Mouse (Mus musculus) left cerebral cortex, adult 9 months (tissue): ENCODE data around the gene Glcci1.

Experiments used
- DNase-seq, 2 experiments: peaks; one replicate each; pipeline ENCODE4 v3.0.0; 2022; ENCODE audit warnings: low spot score in 2 of 2

The Glcci1 gene

DNA sequence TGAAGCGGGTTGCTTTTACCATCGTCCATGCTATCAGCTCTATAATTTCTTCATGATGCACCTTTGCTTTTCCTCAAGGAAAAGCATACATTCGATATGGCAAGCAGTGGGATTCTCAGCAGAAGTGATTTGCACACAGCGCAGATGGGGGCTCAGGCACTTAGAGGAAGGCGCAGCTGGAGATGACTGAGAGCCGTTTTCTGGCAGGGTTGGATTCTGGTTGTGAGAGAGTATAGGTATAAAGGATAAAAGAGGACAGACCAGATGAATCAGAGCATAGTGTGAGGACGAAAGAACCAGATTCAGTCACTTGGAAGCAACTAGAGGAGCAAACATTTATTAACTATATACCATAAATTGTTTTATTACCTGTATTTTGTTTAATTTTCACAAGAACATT lies 36.4 kb downstream of the Glcci1 start:
- no peak for DNase-seq

DNA sequence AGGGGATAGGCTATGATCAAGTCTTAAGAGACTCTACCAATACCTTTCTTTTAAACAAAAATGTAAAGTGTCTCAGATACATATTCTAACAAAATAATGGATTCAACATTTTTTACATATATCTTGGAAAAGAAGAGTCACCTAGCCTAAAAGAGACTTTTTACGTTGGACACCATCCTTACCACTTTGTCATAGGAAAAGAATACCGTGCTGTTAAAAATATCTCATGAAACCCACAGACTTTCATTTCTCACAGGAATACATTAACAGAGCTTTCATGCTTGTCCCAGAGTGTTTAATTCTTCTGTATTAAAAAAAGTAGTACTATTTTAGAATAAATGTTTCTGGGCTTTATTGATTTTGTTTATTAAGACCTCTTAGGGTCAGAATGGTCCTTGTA lies 41.8 kb downstream of the Glcci1 start:
- DNase-seq = no peak

DNA sequence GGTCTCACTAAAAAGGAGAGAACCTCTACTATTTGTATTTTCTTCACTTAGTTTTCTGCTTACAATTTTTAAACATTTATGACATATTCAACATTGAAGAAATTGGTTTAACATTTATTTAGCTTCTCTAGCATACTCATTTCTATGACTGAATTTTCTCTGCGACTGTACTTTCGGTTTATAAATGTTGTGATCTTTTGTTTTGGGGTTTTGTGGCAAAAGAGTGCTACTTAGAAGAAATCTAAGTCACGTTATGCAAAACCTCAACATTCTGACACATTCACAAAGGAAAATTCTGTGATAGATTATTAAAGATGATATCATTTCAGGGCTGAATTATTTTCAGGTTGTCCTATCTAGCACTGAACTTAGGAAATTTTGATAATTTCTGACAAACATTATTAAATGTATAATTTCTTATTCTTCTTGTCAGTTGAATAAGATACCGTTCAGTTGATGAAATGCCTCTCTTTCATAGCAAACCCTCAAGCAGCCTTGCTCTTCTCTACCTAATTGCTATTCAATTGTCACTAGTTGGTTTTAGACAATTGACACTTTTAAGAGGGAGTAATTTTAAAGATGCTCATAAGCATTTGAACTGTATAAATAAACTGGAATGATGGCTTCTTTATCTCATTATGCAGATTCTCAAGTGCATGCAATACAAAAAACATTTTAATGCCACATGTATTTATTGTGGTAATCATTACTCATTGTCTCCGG lies 47.6 kb downstream of the Glcci1 start:
- DNase-seq = no peak

DNA sequence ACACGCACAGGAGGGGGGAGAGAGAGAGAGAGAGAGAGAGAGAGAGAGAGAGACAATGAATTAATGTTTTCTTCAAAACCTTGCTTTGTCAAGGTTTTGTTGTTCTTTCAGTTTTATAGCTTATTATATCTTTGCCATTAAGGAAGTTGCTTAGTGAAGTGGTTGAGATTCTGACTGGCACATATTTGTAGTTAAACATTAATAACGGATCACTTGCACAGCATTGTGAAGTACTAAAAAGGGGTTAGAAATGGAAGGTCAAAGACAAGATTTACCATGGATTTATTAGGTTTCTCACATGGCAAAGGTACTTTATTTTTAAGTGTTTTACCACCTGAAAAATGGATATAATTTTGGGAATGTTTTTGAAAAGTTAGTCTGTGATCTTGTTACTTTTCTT lies 51.3 kb downstream of the Glcci1 start:
- no peak for DNase-seq

DNA sequence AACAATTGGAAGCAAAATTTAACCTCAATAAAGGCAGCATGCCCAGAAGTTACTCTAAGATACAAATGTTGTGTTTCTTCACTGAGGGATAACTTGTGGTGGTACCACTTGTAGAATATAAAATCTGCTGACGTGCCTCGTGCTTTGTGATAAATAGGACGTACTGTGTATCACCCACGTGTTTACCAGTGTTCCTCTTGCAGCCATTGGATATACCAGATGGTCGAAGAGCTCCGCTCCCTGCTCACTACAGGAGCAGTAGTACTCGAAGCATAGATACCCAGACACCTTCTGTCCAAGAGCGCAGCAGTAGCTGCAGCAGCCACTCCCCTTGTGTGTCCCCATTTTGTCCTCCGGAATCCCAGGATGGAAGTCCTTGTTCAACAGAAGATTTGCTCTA lies 73.0 kb downstream of the Glcci1 start:
- no peak for DNase-seq

DNA sequence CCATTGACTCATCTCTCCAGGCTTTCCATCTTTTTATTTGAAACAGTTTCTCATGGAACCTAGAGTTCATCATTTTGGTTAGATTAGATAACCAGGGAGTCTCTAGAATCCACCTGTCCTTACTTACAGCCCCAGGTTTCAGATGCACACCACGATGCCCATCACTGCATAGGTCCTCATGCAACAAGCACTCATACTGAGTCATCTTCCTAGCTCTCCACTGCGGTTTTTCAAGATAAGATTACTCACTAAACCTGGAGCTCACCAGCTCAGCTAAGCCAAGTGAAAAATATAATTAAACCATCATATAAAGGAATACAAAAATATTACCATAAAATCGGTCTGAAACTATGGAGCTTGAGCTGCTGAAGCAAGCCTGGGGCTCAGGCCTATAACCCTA lies 74.5 kb downstream of the Glcci1 start:
- no peak for DNase-seq

DNA sequence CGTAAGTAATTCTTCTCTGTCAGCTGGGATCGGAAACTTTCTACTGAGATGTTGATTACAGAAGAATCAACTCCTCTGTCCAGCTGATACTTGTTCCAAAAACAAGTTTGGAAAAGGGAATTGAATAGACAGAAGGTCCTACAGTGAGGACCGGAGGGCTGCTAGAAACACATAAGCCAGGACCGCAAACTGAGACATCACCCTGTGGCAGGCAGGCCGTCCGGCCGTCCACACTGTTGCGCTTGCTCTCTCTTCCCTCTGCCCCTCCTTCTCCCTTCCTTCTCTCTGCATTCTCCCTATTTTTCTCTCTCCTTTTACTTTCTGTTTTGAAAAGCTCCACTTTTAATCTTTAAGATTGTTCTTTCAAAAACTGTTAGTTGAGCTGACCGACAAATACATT lies 82.3 kb downstream of the Glcci1 start:
- no peak for DNase-seq

DNA sequence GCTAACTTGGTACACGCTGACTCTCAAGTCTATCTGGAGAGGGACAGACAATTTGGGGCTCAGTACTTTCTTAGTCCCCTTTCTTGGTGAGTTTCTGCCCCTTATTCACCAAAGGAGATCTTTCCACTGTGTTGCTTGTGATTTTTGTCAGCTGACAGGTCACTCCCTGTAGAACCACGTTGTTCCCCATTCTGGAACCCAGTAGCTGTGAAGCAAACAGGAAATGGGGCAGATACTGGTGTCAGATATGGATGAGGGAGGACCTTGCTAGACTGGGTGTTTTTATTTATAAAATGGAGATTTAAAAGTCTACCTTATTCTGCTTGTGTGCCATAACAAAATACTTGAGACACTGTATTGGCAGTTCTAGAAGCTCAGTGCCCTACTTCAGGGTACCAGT lies 108.0 kb downstream of the Glcci1 start:
- no peak for DNase-seq

DNA sequence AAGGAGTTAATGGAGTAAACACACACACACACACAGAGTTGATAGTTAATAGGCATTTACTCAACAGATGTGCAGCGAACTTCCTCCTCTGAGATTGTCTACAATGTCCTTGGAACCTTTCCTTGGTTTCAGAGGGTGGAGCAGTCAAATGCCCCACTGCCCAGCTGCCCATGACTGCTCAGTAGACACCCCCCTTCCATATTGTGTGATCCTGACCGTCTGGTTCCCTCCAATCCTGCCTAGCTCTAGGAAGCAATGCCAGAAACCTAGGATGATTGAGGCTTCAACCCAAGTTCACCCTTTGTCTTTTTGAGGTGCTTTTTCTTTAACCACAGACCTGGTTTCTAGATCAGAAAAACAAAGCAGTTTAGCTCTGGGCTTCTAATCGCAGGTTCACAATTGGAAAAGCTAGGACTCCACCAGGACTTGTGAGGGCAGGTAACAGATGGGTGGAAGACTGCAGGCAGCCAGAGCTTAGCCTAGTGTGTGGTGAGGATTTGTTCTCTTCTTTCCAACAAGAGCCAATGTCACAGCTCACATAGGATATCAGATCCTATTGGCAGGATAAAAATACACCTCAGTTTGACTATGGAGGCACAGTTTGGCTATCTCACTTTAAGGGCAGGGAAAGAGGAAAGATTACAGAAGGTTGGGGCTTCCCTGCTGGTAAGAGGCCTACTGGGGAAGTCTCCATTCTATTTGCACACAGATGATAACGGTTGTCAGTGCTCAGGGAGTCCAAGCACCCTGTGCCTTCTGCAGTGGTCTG lies 110.4 kb downstream of the Glcci1 start:
- no peak for DNase-seq

DNA sequence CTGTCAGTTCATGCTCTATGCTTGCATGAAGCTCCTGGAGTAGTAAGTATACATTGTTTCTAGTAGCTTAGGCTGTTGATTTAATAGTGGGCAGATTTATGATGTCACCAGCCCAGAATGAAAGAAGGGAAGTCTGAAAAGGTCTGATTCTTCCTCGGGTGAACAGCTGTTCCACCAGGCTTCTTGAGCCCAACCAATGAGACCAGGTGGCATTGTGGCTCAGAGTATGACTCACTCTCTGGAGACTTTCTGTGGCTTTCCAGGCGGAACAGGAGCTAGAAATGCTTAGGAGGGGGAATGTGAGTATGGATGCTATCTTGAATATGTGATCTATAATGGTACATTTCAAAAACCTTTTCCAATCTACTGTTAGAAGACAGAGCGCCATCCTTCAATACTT lies 113.6 kb downstream of the Glcci1 start:
- DNase-seq = peak in 1 of 2 experiments; percentile 44

DNA sequence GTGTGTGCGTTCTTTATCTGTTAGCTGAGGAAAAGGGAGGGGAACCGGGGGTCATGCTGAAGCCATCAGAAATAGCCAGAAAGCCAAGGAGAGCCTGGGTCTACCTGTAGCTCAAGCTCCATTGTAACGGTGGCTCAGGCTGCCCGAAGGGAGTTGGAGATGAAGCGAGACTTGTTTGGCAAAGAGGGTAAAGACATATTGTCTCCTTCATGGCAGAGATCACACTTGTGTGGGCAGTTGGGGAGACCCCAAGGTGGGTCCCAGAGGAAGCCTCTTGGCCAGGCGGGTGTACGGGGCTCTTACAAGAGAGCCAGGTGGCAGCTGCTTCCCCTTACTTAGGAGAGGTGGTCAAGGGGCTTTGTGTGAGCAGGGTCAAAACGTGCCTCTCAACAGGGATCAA lies 118.8 kb downstream of the Glcci1 start:
- no peak for DNase-seq

DNA sequence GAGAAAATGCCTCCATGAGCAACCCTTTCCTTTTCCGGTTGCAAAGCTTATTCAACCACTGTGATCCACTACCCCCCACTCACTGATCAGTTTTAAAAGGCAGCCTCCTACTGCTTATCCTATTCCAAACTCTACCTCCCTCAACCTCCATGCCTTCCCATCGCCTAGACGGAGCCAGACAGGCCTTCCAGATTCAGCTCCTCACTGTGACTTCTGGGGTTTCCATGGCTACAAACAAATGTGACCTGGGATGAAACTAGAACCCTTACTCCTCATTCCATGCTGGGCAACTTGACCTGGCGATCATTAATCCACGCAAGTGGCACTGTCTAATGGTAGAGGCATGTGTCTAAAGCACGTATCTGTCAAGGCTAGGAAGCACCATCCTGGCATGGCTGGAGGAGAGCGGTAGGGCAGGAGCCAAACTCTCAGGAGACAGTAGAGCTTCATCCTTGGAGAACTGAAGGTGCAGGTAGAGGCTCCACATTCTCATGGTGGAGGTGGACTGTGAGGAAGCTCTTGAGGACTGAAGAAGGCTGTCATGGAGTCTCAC lies 119.4 kb downstream of the Glcci1 start:
- DNase-seq = no peak

DNA sequence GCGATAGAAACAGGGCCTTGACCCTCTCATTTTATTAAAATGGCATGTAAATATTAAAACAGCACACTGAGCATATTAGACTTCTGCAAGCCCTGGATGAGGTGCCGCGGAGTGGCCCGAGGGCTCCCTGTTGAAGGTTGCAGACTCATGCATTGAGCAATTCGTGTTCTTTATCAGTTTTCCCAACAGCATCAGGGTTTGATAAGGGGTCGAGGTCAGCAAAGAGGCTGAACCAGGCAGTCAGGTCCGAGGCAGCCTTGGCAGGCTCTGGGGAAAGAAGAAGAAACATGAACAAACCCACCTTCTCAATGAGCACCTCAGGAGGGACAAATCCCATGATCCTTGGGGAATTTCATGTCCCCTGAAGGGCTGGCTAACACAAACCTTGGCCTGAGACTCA lies 121.1 kb downstream of the Glcci1 start:
- no peak for DNase-seq

DNA sequence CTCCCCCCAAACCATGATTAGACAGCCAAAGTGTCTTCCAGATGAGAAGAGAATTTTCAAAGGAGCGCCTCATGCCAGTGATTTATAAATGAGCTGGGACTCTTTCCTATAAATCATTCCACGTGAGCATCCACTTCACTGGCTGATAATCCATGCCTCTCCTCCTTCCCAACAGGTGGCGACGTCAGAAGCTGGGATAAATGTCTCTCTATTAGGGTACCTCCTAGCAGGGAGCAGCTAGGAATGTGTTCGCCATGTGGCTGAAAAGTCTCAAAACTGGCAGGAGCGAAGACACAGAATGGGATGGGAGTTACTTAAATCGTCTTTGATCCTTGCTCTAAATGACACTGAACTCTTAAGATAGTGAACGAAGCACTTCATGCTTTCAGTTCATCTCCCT lies 122.0 kb downstream of the Glcci1 start:
- no peak for DNase-seq

DNA sequence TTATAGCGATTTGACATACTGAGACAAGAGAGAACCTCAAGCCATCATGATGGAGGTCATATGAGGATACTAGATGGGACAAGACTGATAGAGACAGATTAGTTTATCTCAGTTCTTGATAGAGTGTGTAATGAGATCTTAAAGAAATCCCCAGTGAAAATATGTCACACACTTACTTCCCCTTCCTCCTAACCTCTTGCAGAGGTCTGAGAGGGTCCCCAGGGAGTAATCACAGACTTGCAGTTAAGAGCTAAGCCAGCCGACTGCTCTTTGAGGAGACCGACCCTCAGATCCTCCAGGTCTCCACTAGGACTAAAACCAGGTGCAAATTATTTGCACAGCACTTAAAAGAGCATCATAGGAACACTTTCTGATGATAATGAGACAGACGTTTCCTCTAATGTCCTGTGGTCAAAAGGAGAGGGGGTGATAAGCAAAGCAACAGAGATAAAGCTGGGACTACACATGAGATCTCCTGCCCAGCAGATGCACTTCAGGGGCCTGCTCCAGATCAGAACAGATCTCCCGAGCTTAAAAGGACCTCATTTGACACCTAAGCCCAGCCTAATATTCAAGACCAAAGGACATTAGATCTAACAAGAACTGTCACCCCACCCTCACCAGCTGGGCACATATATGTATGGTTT lies 122.7 kb downstream of the Glcci1 start:
- DNase-seq = no peak

DNA sequence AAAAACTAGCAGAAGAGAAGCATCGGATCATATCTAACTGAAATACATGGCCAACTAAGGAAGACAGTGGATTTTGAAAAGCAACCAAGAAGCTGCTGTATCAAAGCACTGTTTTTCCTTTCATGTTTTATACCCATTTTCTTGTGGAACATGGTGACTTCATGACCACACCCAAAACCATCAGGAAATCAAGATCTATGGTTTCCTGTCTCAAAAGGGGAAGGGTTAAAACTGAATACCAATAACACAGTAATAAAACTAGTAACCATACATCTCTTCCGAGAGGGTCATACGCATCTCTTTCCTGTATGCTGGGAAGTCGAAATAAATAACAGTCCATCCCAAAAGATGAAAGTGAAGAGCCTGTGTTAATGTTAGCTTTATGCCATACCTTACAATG lies 123.3 kb downstream of the Glcci1 start:
- no peak for DNase-seq

DNA sequence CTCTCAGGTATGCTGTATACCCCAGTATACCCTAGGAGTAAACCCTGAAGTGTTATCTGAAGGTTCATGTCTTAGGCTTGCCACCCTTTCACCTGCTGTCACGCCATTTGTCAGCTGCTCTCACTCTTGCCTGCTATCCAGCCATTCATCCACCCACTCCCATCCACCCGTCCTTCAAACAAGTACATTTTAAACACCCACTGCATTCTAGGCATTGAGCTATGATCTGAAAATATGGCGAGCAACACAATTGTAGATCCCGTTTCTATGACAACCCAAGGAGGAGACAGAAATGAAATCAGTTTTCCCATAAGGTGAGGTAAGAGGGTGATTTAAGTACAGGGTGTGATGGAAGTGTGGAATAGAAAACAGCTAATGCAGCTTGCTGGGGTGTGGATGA lies 128.7 kb downstream of the Glcci1 start:
- peak; percentile 55 to 59 for DNase-seq

DNA sequence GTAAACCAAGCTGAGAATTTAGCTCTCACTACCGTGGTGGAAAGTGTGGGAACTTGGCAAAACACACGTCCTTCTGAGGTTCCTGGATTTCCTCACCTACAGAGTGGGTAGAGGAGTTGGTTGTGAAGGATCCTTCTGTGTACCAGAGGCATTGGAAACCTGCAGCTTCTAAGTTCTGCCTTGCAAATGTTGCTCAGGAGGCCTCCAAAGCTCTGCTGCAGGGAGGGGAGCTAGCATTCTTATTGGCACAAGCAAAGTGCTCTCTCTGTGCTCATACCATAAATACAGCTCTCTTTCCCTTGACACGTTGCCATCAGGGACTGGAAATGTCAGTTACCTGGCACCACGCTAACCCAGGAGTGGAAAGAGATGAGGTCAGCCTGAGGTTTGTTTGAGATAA lies 129.5 kb downstream of the Glcci1 start:
- DNase-seq = peak in 1 of 2 experiments; percentile 53

DNA sequence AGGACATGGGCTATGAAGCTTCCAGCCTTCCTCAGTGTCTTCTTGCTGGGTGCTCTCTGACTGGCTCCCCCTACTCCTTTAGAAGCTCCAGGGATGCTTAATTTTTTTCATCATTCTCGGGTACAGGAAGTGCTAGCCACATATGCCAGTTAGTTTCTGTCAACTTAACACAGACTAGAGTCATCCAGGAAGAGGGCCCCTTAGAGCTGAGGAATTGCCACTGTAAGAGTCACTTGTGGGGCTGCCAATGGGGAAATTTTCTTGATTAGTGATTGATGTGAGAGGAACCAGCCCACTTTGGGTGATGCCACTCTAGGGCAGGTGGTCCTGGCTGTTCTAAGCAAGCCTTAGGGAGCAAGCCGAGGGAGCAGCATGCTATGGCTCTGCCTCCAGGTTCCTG lies 130.1 kb downstream of the Glcci1 start:
- DNase-seq = no peak

DNA sequence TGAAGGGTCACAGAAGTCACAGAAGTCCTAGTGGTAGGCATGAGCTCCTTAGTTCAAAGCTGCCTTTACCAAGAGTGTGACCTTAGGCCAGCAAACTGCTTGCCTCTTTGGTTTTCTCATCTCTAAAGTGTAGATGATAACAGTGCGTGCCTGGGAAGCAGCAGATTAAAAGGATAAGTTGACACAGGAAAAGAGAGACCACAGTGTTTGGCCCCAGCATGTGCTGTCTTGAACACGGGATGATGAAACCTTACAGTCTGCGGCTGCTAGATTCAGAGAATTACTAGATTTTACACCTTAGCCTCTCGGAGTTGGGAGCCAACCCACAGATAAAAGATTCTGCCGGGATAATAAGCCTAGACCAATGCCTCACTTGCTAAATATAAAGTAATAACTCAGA lies 131.5 kb downstream of the Glcci1 start:
- no peak for DNase-seq

DNA sequence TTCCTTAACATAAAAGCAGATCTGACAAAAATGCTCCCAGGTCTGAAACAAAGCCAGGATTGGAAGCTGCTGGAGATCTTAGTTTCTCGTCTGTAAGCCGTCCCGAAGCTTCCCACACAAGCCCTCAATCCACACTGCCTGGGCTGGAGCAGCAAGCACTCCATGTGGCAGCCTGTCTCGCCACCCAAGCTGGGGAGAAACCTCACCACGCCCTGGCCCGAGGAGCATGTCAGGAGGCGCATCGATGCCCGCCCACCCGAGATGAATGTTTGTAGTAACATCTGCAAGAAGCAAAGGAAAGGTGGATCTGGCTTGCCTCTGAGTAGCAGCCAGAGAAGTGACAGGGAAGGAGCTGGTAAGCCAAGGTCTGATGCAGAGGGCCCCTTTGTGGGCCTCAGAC lies 135.3 kb downstream of the Glcci1 start:
- peak; percentile 42 to 71 for DNase-seq

DNA sequence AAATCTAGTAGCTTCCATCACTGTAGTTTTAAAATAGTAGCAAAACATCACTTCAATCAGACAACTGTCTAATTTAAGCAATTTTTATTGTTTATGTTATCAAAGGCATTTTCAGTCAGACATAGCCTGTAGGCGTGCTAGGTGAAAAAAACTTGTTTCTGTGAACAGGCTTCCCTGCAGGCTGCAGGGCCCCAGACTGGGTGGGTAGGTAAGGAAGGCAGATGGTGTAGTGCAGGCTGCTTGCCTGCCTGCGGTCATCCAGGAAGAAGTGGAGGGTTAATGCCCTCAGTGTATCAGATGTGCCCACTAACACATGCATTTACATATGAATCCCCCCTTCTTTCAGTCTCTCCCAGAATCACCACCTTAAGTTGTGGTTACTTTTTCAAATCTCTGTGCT lies 136.3 kb downstream of the Glcci1 start:
- peak in 1 of 2 experiments; percentile 37 for DNase-seq
